Mouse (Mus musculus): ENCODE measurements at regions not wholly inside any gene's neighbourhood (a gene's known extent, or its start where the extent isn't known, plus 50 kb on each side); places are given as distances from the start of the nearest gene placed in this dataset.

GRCm38 (mm10) chr4:56492537-56493221, 247.2 kb upstream of the Gm26657 start:
- no peak for ATAC-seq (ENCODE audit: insufficient number of reproducible peaks, insufficient read depth, low FRiP score, low read depth)
- WGBS, result 34% methylated on average over 16 of the region's 16 CpGs
- Histone ChIP-seq H3K27me3 (ENCODE audit: control insufficient read depth, insufficient read depth, low read length) (peaks cover 7% of the 10 kb centered on the region), H3K36me3 (ENCODE audit: control insufficient read depth, insufficient read depth, low read length) (no peaks in the 10 kb centered on the region), H3K4me3 (ENCODE audit: control insufficient read depth in 1 of 2, insufficient read depth in 1 of 2, low read depth in 1 of 2, low read length in 2 of 2) (no peak overlapping the region), H3K27ac (replicated peaks in 1 of 2; ENCODE audit: control insufficient read depth in 1 of 2, insufficient read depth in 1 of 2, low read depth in 2 of 2, low read length in 2 of 2) (no peak overlapping the region), H3K9ac (ENCODE audit: low read length) (0 out of 2 replicates have a peak overlapping the region, but pooled peaks have one; percentile 5), H3K4me1 (ENCODE audit: control insufficient read depth in 2 of 2, insufficient read depth in 2 of 2, low read length in 2 of 2) (peaks cover 0 to 2% of the 10 kb centered on the region in 2 experiments; a peak in 1 of 4 replicates), H3K9me3 (ENCODE audit: control insufficient read depth, low read length) (no peaks in the 10 kb centered on the region), H3K4me2 (ENCODE audit: low read length) (peak overlapping the region; percentile 30; the same call in 1 of the 2 replicates)

- no peak for ATAC-seq (ENCODE audit: insufficient number of reproducible peaks, insufficient read depth, low FRiP score, low read depth)
- no peak overlapping the region for H3K4me2 ChIP-seq (ENCODE audit: low read length)
- 79% methylated on average over 4 of the region's 4 CpGs for WGBS
Observed at GRCm38 (mm10) chr4:56489361-56489760, 250.5 kb upstream of the Gm26657 start.

GRCm38 (mm10) chr4:56483708-56484107, 256.2 kb upstream of the Gm26657 start:
- Histone ChIP-seq H3K9me3 (ENCODE audit: control insufficient read depth, low read length) (no peaks in the 10 kb centered on the region), H3K36me3 (ENCODE audit: control insufficient read depth, insufficient read depth, low read length) (no peaks in the 10 kb centered on the region), H3K27ac (replicated peaks in 1 of 2; ENCODE audit: control insufficient read depth in 1 of 2, insufficient read depth in 1 of 2, low read depth in 2 of 2, low read length in 2 of 2) (no peak overlapping the region), H3K4me3 (ENCODE audit: control insufficient read depth in 1 of 2, insufficient read depth in 1 of 2, low read depth in 1 of 2, low read length in 2 of 2) (no peak overlapping the region), H3K4me1 (ENCODE audit: control insufficient read depth in 2 of 2, insufficient read depth in 2 of 2, low read length in 2 of 2) (no peaks in the 10 kb centered on the region), H3K27me3 (ENCODE audit: control insufficient read depth, insufficient read depth, low read length) (no peaks in the 10 kb centered on the region), H3K9ac (ENCODE audit: low read length) (no peak overlapping the region), H3K4me2 (ENCODE audit: low read length) (no peak overlapping the region)
- 83% methylated on average over 8 of the region's 8 CpGs for WGBS
- no peak for ATAC-seq (ENCODE audit: insufficient number of reproducible peaks, insufficient read depth, low FRiP score, low read depth)

More at GRCm38 (mm10) chr4:56489361-56489760, 250.5 kb upstream of the Gm26657 start:
- peaks cover 0 to 2% of the 10 kb centered on the region in 2 experiments; a peak in 1 of 4 replicates for H3K4me1 ChIP-seq (ENCODE audit: control insufficient read depth in 2 of 2, insufficient read depth in 2 of 2, low read length in 2 of 2)
- no peaks in the 10 kb centered on the region for H3K9me3 ChIP-seq (ENCODE audit: control insufficient read depth, low read length)
- no peaks in the 10 kb centered on the region for H3K36me3 ChIP-seq (ENCODE audit: control insufficient read depth, insufficient read depth, low read length)
- H3K27me3 ChIP-seq (ENCODE audit: control insufficient read depth, insufficient read depth, low read length), result no peaks in the 10 kb centered on the region; the same call in 1 of the 2 replicates
- no peak overlapping the region for H3K4me3 ChIP-seq (ENCODE audit: control insufficient read depth in 1 of 2, insufficient read depth in 1 of 2, low read depth in 1 of 2, low read length in 2 of 2)
- H3K27ac ChIP-seq (replicated peaks in 1 of 2; ENCODE audit: control insufficient read depth in 1 of 2, insufficient read depth in 1 of 2, low read depth in 2 of 2, low read length in 2 of 2), result no peak overlapping the region
- no peak overlapping the region for H3K9ac ChIP-seq (ENCODE audit: low read length)

- Histone ChIP-seq H3K27ac (replicated peaks in 1 of 2; ENCODE audit: control insufficient read depth in 1 of 2, insufficient read depth in 1 of 2, low read depth in 2 of 2, low read length in 2 of 2) (no peak overlapping the region), H3K9me3 (ENCODE audit: control insufficient read depth, low read length) (no peaks in the 10 kb centered on the region), H3K4me1 (ENCODE audit: control insufficient read depth in 2 of 2, insufficient read depth in 2 of 2, low read length in 2 of 2) (no peaks in the 10 kb centered on the region), H3K36me3 (ENCODE audit: control insufficient read depth, insufficient read depth, low read length) (no peaks in the 10 kb centered on the region), H3K4me3 (ENCODE audit: control insufficient read depth in 1 of 2, insufficient read depth in 1 of 2, low read depth in 1 of 2, low read length in 2 of 2) (no peak overlapping the region), H3K9ac (ENCODE audit: low read length) (no peak overlapping the region), H3K27me3 (ENCODE audit: control insufficient read depth, insufficient read depth, low read length) (no peaks in the 10 kb centered on the region), H3K4me2 (ENCODE audit: low read length) (no peak overlapping the region)
- no peak for ATAC-seq (ENCODE audit: insufficient number of reproducible peaks, insufficient read depth, low FRiP score, low read depth)
- 86% methylated on average over 4 of the region's 4 CpGs for WGBS
Observed at GRCm38 (mm10) chr4:56456788-56457187, 283.1 kb upstream of the Gm26657 start.

GRCm38 (mm10) chr4:56421575-56421974, 318.3 kb upstream of the Gm26657 start:
- Histone ChIP-seq H3K27ac (replicated peaks in 1 of 2; ENCODE audit: control insufficient read depth in 1 of 2, insufficient read depth in 1 of 2, low read depth in 2 of 2, low read length in 2 of 2) (no peak overlapping the region), H3K4me3 (ENCODE audit: control insufficient read depth in 1 of 2, insufficient read depth in 1 of 2, low read depth in 1 of 2, low read length in 2 of 2) (no peak overlapping the region), H3K27me3 (ENCODE audit: control insufficient read depth, insufficient read depth, low read length) (no peaks in the 10 kb centered on the region), H3K9ac (ENCODE audit: low read length) (no peak overlapping the region), H3K4me2 (ENCODE audit: low read length) (no peak overlapping the region), H3K4me1 (ENCODE audit: control insufficient read depth in 2 of 2, insufficient read depth in 2 of 2, low read length in 2 of 2) (no peaks in the 10 kb centered on the region), H3K36me3 (ENCODE audit: control insufficient read depth, insufficient read depth, low read length) (no peaks in the 10 kb centered on the region), H3K9me3 (ENCODE audit: control insufficient read depth, low read length) (no peaks in the 10 kb centered on the region)
- ATAC-seq (ENCODE audit: insufficient number of reproducible peaks, insufficient read depth, low FRiP score, low read depth), result no peak
- 77% methylated on average over 8 of the region's 8 CpGs for WGBS

GRCm38 (mm10) chr4:56419122-56419913, 320.6 kb upstream of the Gm26657 start:
- 78% methylated on average over 5 of the region's 5 CpGs for WGBS
- no peak overlapping the region for H3K4me2 ChIP-seq (ENCODE audit: low read length)
- no peak overlapping the region for H3K9ac ChIP-seq (ENCODE audit: low read length)
- H3K36me3 ChIP-seq (ENCODE audit: control insufficient read depth, insufficient read depth, low read length), result no peaks in the 10 kb centered on the region
- H3K9me3 ChIP-seq (ENCODE audit: control insufficient read depth, low read length), result no peaks in the 10 kb centered on the region
- ATAC-seq (ENCODE audit: insufficient number of reproducible peaks, insufficient read depth, low FRiP score, low read depth), result no peak
- no peak overlapping the region for H3K27ac ChIP-seq (replicated peaks in 1 of 2; ENCODE audit: control insufficient read depth in 1 of 2, insufficient read depth in 1 of 2, low read depth in 2 of 2, low read length in 2 of 2)
- H3K4me1 ChIP-seq (ENCODE audit: control insufficient read depth in 2 of 2, insufficient read depth in 2 of 2, low read length in 2 of 2), result no peaks in the 10 kb centered on the region
- no peak overlapping the region for H3K4me3 ChIP-seq (ENCODE audit: control insufficient read depth in 1 of 2, insufficient read depth in 1 of 2, low read depth in 1 of 2, low read length in 2 of 2)
- no peaks in the 10 kb centered on the region for H3K27me3 ChIP-seq (ENCODE audit: control insufficient read depth, insufficient read depth, low read length)

- H3K9ac ChIP-seq (ENCODE audit: low read length), result no peak overlapping the region
- H3K36me3 ChIP-seq (ENCODE audit: control insufficient read depth, insufficient read depth, low read length), result no peaks in the 10 kb centered on the region
- ATAC-seq (ENCODE audit: insufficient number of reproducible peaks, insufficient read depth, low FRiP score, low read depth), result no peak
- H3K27ac ChIP-seq (replicated peaks in 1 of 2; ENCODE audit: control insufficient read depth in 1 of 2, insufficient read depth in 1 of 2, low read depth in 2 of 2, low read length in 2 of 2), result no peak overlapping the region
- no peak overlapping the region for H3K4me3 ChIP-seq (ENCODE audit: control insufficient read depth in 1 of 2, insufficient read depth in 1 of 2, low read depth in 1 of 2, low read length in 2 of 2)
- 16% methylated on average over 1 of the region's 1 CpGs for WGBS
- no peaks in the 10 kb centered on the region for H3K9me3 ChIP-seq (ENCODE audit: control insufficient read depth, low read length)
- no peaks in the 10 kb centered on the region for H3K27me3 ChIP-seq (ENCODE audit: control insufficient read depth, insufficient read depth, low read length)
- H3K4me1 ChIP-seq (ENCODE audit: control insufficient read depth in 2 of 2, insufficient read depth in 2 of 2, low read length in 2 of 2), result no peaks in the 10 kb centered on the region
- H3K4me2 ChIP-seq (ENCODE audit: low read length), result no peak overlapping the region
Observed at GRCm38 (mm10) chr4:56411024-56411636, 328.7 kb upstream of the Gm26657 start.
